Mouse (Mus musculus): ENCODE data around the gene Cfap43.

GRCm38 (mm10) chr19:47881538-47881937, 37.5 kb downstream of the Cfap43 start:
- TF ChIP-seq CTCF (IDR thresholded peaks at IDR 0.05; ENCODE audit: extremely low read depth, insufficient read depth, low read length) = no peak
- TF ChIP-seq POLR2A (IDR thresholded peaks at IDR 0.05; ENCODE audit: extremely low read depth, insufficient read depth, low read length) = no peak

All from cortical plate, adult 2 months (tissue).